Mouse (Mus musculus) bone marrow, adult 2 months (tissue): Measurements from ENCODE around the gene Btn2a2. TPM values are rescaled to one million over a fixed set of nuclear protein-coding genes. Genes with fewer than 3 reads are reported as not detected.

ENCODE experiments used
- H3K27ac ChIP-seq: fragments of 200-500 bp; 2 replicates; pipeline ENCODE4 v1.5.1; 2012; ENCODE audit warnings: low read depth, mild to moderate bottlenecking, control low read depth, inconsistent platforms, low read length; ENCODE audit not compliant: control insufficient read depth, poor library complexity, insufficient read depth
- H3K4me1 ChIP-seq: fragments of 200-500 bp; 2 replicates; pipeline ENCODE4 v1.6.1; 2011; ENCODE audit warnings: low read length; ENCODE audit not compliant: control insufficient read depth, insufficient read depth
- H3K4me3 ChIP-seq: fragments of 200-500 bp; replicated peaks from 2 replicates; pipeline ENCODE3; 2011; ENCODE audit warnings: mild to moderate bottlenecking, low read depth, low read length, control low read depth; ENCODE audit not compliant: control insufficient read depth
- CTCF ChIP-seq: fragments of 200-500 bp; IDR thresholded peaks from 2 replicates; pipeline ENCODE4 v1.5.1; 2011; ENCODE audit warnings: low read length, control low read depth; ENCODE audit not compliant: control insufficient read depth, insufficient read depth
- POLR2A ChIP-seq: fragments of 200-500 bp; IDR thresholded peaks from 2 replicates; pipeline ENCODE4 v1.6.1; 2011; ENCODE audit warnings: low read depth, mild to moderate bottlenecking, control low read depth, low read length, borderline replicate concordance; ENCODE audit not compliant: control insufficient read depth
- WGBS: fragments of 180-500 bp; shearing (Covaris S2); methylation state at CpG from one replicate; pipeline ENCODE4 v1.1.7; 2018; 5-methylcytosine and 5-hydroxymethylcytosine counted together
- polyA plus RNA-seq: library from polyadenylated mRNA; stranded (reverse); fragments of >200 nt; gene quantifications from 2 replicates; pipeline ENCODE4 v1.2.4, GENCODE M21; 2011; ENCODE audit warnings: low replicate concordance; ENCODE audit not compliant: missing spikeins, insufficient read depth, insufficient read length

Btn2a2 gene
- polyA plus RNA-seq, 1 experiment = not detected

- Histone ChIP-seq H3K4me1 (no peaks in the 10 kb centered on the region; the same call in 1 of the 2 replicates), H3K27ac (no peak overlapping the region), H3K4me3 (no peak overlapping the region)
- WGBS = 72% methylated on average over 15 of the region's 15 CpGs
- no peak for TF ChIP-seq CTCF
- no peak for TF ChIP-seq POLR2A
Measured at GRCm38 (mm10) chr13:23515826-23516620, 27.4 kb upstream of the Btn2a2 start.

- 76% methylated on average over 5 of the region's 5 CpGs for WGBS
- Histone ChIP-seq H3K4me3 (no peak overlapping the region), H3K27ac (no peak overlapping the region), H3K4me1 (no peaks in the 10 kb centered on the region; the same call in 1 of the 2 replicates)
- TF ChIP-seq POLR2A (no peak), CTCF (no peak)
Measured at GRCm38 (mm10) chr13:23515281-23515680, 26.6 kb upstream of the Btn2a2 start.

DNA sequence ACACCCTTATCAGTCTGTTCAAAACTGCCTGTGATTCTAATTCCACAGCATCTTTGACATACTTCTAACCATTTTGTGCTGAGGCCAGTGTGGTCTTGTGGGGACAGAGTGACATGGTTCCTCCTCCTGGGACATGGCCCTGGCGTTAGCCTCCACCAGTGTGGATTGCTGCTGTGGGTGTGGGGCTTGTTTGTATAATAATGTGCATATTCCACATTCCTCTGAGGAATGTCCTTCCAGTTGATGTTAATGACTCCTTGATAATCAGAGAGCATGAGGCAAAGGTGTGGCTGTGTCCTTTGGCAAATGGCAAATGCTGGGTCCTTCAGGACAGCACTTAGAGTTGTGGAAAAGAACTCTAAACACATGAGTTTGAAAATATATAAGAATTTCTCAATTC is 24.9 kb upstream of the Btn2a2 start:
- Histone ChIP-seq H3K27ac (no peak overlapping the region), H3K4me1 (no peaks in the 10 kb centered on the region; the same call in 1 of the 2 replicates), H3K4me3 (no peak overlapping the region)
- WGBS = 88% methylated on average over 1 of the region's 1 CpGs
- TF ChIP-seq CTCF (no peak), POLR2A (no peak)

GRCm38 (mm10) chr13:23510127-23510526 is 21.5 kb upstream of the Btn2a2 start:
- Histone ChIP-seq H3K4me3 (no peak overlapping the region), H3K4me1 (no peaks in the 10 kb centered on the region), H3K27ac (no peak overlapping the region)
- TF ChIP-seq POLR2A (no peak), CTCF (no peak)
- WGBS = 57% methylated on average over 1 of the region's 1 CpGs

GRCm38 (mm10) chr13:23506819-23507515 is 18.3 kb upstream of the Btn2a2 start:
- H3K4me1 ChIP-seq = no peaks in the 10 kb centered on the region; the same call in 1 of the 2 replicates
- no peak overlapping the region for H3K27ac ChIP-seq
- no peak for TF ChIP-seq CTCF
- TF ChIP-seq POLR2A = no peak
- no peak overlapping the region for H3K4me3 ChIP-seq
- WGBS = 65% methylated on average over 14 of the region's 14 CpGs

GRCm38 (mm10) chr13:23506351-23506750 is 17.7 kb upstream of the Btn2a2 start:
- 57% methylated on average over 13 of the region's 13 CpGs for WGBS
- H3K4me3 ChIP-seq = no peak overlapping the region
- TF ChIP-seq CTCF (no peak), POLR2A (no peak)
- no peaks in the 10 kb centered on the region; the same call in 1 of the 2 replicates for H3K4me1 ChIP-seq
- H3K27ac ChIP-seq = no peak overlapping the region

DNA sequence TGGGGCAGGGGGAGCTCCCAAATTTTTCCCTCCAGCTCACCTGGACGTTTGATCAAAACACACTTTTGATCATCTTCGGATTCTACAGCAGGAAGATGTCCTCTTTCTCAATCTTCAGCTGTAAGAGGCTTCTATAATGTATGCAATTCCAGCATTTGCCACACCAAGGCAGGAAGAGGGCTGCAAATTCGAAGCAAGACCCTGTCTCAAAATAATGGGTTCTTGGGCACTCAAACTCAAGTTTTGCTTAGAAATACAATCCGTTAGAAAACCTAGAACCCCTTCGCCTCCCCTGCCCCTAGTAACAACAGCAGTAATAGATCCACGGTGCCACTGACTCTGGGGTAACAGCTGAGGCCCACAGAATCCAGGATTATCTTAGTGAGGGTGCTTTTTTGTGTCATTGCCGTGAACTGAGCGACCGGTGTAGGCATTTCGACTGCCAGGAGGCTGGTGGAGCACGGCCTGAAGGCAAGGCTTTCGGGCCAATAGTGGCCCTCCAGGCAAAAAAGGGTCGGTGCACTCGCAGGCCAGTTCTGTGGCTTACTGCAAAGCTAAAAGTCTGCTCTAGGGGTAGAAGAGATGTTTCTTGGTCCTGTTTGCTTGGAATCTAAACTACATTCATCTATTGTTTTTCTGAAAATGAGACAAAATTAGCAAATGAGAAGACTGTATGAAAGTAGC is 17.1 kb upstream of the Btn2a2 start:
- WGBS = 63% methylated on average over 14 of the region's 14 CpGs
- no peak overlapping the region for H3K4me3 ChIP-seq
- TF ChIP-seq CTCF (no peak), POLR2A (no peak)
- H3K4me1 ChIP-seq = no peaks in the 10 kb centered on the region; the same call in 1 of the 2 replicates
- no peak overlapping the region for H3K27ac ChIP-seq

DNA sequence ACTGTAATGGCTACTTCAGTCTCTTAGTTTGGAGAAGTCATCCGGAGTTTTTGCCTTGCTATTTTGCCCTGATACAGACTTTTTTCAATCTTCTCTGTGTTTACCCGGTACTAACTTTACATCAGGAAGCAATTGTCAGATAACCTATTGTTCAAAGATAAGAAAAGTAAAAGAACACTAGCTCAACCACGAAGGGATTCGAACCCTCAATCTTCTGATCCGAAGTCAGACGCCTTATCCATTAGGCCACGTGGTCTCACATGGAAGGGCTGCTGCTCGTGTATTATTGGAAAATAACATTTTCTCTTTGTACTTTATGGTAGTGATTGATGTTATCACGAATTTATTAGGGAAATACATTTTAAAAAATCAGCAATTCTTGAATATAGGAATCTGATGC is 15.1 kb upstream of the Btn2a2 start:
- Histone ChIP-seq H3K27ac (no peak overlapping the region), H3K4me1 (no peaks in the 10 kb centered on the region; the same call in 1 of the 2 replicates), H3K4me3 (no peak overlapping the region)
- WGBS = 9% methylated on average over 9 of the region's 9 CpGs
- TF ChIP-seq POLR2A = no peak
- no peak for TF ChIP-seq CTCF
